Mouse (Mus musculus) neural tube, embryonic 14.5 days (tissue): ENCODE measurements at regions not wholly inside any gene's neighbourhood (a gene's known extent, or its start where the extent isn't known, plus 50 kb on each side); places are given as distances from the start of the nearest gene placed in this dataset.
A peak's percentile ranks its signal among the peaks of the same experiment; 100 is the strongest.

Experiments
- ATAC-seq: fragments of 200-750 bp; cut with Nextera tagmentation; 2 replicates; pipeline ENCODE4 v1.8.0; 2017; ENCODE audit warnings: low read depth, mild to moderate bottlenecking, moderate TSS enrichment, moderate library complexity
- H3K27ac ChIP-seq: fragments of 300-500 bp; sonication (generic); 2 replicates; pipeline ENCODE4 v1.5.1; 2014; ENCODE audit warnings: low read depth, mild to moderate bottlenecking, control low read depth, low read length, moderate library complexity, mixed read lengths
- H3K27me3 ChIP-seq: fragments of 300-500 bp; sonication (generic); 2 replicates; pipeline ENCODE4 v1.6.1; 2014; ENCODE audit warnings: low read length; ENCODE audit not compliant: control insufficient read depth, insufficient read depth
- H3K36me3 ChIP-seq: fragments of 300-500 bp; sonication (generic); 2 replicates; pipeline ENCODE4 v1.6.1; 2014; ENCODE audit warnings: low read length, mixed read lengths; ENCODE audit not compliant: control insufficient read depth, insufficient read depth
- H3K4me1 ChIP-seq: fragments of 300-500 bp; sonication (generic); 2 replicates; pipeline ENCODE4 v1.6.1; 2014; ENCODE audit warnings: low read length; ENCODE audit not compliant: control insufficient read depth, insufficient read depth
- H3K4me2 ChIP-seq: fragments of 300-500 bp; sonication (generic); 2 replicates; pipeline ENCODE4 v1.6.1; 2014; ENCODE audit warnings: mild to moderate bottlenecking, low read depth, low read length, control low read depth
- H3K4me3 ChIP-seq: fragments of 300-500 bp; sonication (generic); 2 replicates; pipeline ENCODE4 v1.5.1; 2014; ENCODE audit warnings: low read depth, low read length, control low read depth, mixed read lengths
- H3K9ac ChIP-seq: fragments of 300-500 bp; sonication (generic); replicated peaks from 2 replicates; pipeline ENCODE4 v1.6.1; 2014; ENCODE audit warnings: low read depth, mild to moderate bottlenecking, control low read depth, low read length, mixed read lengths
- H3K9me3 ChIP-seq: fragments of 300-500 bp; sonication (generic); 2 replicates; pipeline ENCODE4 v1.6.1; 2016; ENCODE audit warnings: low read length; ENCODE audit not compliant: control insufficient read depth
- WGBS: fragments of 180-500 bp; shearing (Covaris S2); extraction: QIAGEN DNeasy Blood & Tissue Kit; methylation state at CpG from one replicate; pipeline ENCODE4 v1.1.7; 2014; 5-methylcytosine and 5-hydroxymethylcytosine counted together

DNA sequence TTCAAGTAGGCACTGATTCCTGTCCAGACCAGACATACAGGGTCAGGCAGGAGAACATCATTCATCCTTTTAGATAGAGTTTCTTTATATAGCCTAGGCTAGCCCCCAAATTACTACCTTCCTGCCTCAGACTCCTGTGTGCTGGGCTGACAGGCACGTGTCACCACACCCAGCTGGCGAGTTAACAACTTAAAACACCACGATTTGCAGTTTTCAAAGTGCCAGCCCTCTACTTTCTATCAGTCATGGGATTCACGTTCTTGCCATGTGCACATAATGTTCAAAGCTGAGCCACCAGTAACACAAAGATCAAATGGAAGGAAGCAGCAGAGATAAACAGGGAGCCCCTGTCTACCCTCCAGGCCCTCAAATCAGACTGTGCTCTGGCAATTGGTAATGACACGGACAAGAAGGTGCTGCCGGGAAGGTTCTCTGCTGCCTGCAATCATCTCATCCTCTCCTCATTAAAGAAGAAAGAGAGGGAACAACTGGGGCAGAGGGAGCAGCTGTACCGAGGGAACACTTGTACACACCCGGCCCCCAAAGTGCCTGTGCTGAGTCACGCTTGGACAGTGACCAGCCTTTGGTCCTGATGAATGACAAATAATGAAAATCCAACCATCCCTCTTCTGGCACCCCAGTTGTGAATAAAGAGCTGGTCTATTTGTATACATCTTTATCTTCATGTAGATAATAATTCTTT, 79.4 kb upstream of the Irf2bp2 start:
- 67% methylated on average over 9 of the region's 9 CpGs for WGBS
- Histone ChIP-seq H3K27me3 (no peaks in the 10 kb centered on the region), H3K4me1 (peaks cover 13% of the 10 kb centered on the region; the same call in 1 of the 2 replicates), H3K36me3 (no peaks in the 10 kb centered on the region), H3K4me3 (no peak overlapping the region), H3K4me2 (no peak overlapping the region), H3K9me3 (no peaks in the 10 kb centered on the region), H3K27ac (no peak overlapping the region), H3K9ac (no peak overlapping the region)
- ATAC-seq = no peak

DNA sequence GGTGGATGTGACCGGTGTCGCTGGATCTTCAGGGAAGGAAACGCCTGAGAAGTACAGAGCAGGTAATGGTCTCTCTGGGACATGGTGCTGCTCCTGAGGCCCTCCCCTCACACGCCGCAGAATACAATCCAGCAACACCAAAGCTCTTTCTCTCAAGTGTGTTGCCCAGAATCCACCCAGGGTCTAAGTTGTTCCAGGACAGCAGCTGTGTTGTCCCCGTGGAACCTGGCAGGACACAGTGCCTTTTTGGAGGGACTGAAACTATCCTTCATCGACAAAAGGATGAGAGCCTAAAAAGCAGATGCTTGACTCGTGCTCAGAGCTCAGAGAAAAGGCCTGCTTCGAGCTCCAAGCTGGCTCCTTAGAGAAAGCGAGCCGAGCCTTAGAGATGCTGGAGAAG, 77.8 kb upstream of the Irf2bp2 start:
- no peaks in the 10 kb centered on the region for H3K9me3 ChIP-seq
- H3K27me3 ChIP-seq = no peaks in the 10 kb centered on the region
- no peak overlapping the region for H3K4me3 ChIP-seq
- H3K9ac ChIP-seq = no peak overlapping the region
- no peak overlapping the region for H3K27ac ChIP-seq
- peaks cover 19% of the 10 kb centered on the region for H3K4me1 ChIP-seq
- ATAC-seq = no peak
- no peaks in the 10 kb centered on the region for H3K36me3 ChIP-seq
- 95% methylated on average over 11 of the region's 11 CpGs for WGBS
- H3K4me2 ChIP-seq = no peak overlapping the region

GRCm38 (mm10) chr8:126669919-126670318, 76.1 kb upstream of the Irf2bp2 start:
- Histone ChIP-seq H3K4me2 (no peak overlapping the region), H3K27me3 (no peaks in the 10 kb centered on the region), H3K4me1 (peaks cover 30% of the 10 kb centered on the region), H3K9me3 (no peaks in the 10 kb centered on the region), H3K36me3 (no peaks in the 10 kb centered on the region), H3K27ac (no peak overlapping the region), H3K9ac (no peak overlapping the region), H3K4me3 (no peak overlapping the region)
- WGBS = 79% methylated on average over 9 of the region's 9 CpGs
- ATAC-seq = no peak

GRCm38 (mm10) chr8:126669154-126669553, 75.4 kb upstream of the Irf2bp2 start:
- H3K27ac ChIP-seq = 0 out of 2 replicates have a peak overlapping the region, but pooled peaks have one; percentile 16
- no peak overlapping the region for H3K4me3 ChIP-seq
- no peaks in the 10 kb centered on the region for H3K36me3 ChIP-seq
- H3K4me1 ChIP-seq = peaks cover 37% of the 10 kb centered on the region
- H3K9me3 ChIP-seq = no peaks in the 10 kb centered on the region
- no peak for ATAC-seq
- WGBS = 64% methylated on average over 6 of the region's 6 CpGs
- no peak overlapping the region for H3K9ac ChIP-seq
- H3K27me3 ChIP-seq = no peaks in the 10 kb centered on the region
- H3K4me2 ChIP-seq = no peak overlapping the region

DNA sequence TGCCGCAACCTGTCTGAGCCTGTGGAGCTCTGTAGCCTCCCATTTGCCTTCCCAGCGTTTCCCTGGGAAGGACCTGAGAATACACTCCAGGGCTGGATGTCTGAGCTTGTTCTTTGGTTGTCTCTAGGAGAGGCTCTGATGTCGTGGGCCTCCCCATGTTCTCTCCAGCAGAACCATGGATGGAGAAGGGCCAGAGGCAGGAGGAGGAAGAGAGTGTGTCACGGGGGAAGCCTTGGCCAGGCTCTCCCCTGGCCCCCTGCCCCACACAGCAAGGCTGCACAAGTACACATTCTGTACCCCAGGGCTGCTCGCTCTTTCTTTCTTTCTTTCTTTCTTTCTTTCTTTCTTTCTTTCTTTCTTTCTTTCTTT, 74.9 kb upstream of the Irf2bp2 start:
- no peaks in the 10 kb centered on the region for H3K36me3 ChIP-seq
- H3K27me3 ChIP-seq = no peaks in the 10 kb centered on the region
- no peak overlapping the region for H3K9ac ChIP-seq
- peak overlapping the region; percentile 95 for H3K27ac ChIP-seq
- no peaks in the 10 kb centered on the region for H3K9me3 ChIP-seq
- no peak overlapping the region for H3K4me2 ChIP-seq
- peaks cover 41% of the 10 kb centered on the region for H3K4me1 ChIP-seq
- H3K4me3 ChIP-seq = no peak overlapping the region
- WGBS = 82% methylated on average over 5 of the region's 5 CpGs
- ATAC-seq = no peak

- Histone ChIP-seq H3K4me2 (no peak overlapping the region), H3K9ac (no peak overlapping the region), H3K27me3 (no peaks in the 10 kb centered on the region), H3K27ac (peak overlapping the region; percentile 95), H3K9me3 (no peaks in the 10 kb centered on the region), H3K36me3 (no peaks in the 10 kb centered on the region), H3K4me3 (no peak overlapping the region), H3K4me1 (peaks cover 48% of the 10 kb centered on the region)
- 43% methylated on average over 16 of the region's 16 CpGs for WGBS
- ATAC-seq = peak; percentile 25; the same call in 1 of the 2 replicates
Measured at GRCm38 (mm10) chr8:126667721-126668656, 74.2 kb upstream of the Irf2bp2 start.

DNA sequence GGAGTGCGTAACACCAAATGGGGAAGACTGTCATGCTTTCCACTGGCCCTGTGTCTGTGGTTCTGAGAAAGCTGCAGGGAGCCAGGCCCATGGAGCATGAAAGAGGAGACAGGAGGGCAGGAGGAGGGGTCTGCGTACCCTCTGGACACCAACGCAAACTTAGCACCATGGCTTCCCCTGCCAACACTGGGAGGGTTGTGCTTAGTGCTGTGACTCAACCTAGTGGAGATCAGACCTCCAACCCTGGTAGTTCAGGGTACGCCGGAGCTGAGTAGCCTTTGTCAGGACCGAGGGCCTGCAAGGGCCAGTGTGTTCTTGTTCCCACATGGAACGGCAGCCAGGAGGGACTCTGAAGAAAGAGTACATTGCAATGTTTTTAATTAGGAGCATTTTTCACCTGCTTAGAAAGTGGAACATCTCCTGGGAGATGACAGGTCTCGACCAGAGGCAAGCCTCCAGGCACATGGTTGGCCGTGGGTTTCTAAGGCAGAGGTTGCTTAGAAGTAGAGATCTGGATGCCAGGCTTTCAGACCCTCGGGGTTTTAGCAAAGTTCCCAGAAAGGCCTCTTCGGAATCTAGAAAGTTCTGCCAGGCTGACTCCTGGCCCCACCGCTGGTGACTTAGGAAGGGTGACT, 73.4 kb upstream of the Irf2bp2 start:
- 39% methylated on average over 12 of the region's 12 CpGs for whole genome bisulfite sequencing
- Histone ChIP-seq H3K27me3 (no peaks in the 10 kb centered on the region), H3K4me1 (peaks cover 54% of the 10 kb centered on the region), H3K9ac (0 out of 2 replicates have a peak overlapping the region, but pooled peaks have one; percentile 22), H3K4me3 (no peak overlapping the region), H3K36me3 (no peaks in the 10 kb centered on the region), H3K27ac (peak overlapping the region; percentile 95), H3K4me2 (peak overlapping the region; percentile 17; the same call in 1 of the 2 replicates), H3K9me3 (no peaks in the 10 kb centered on the region)
- ATAC-seq = peak; percentile 6; the same call in 1 of the 2 replicates

GRCm38 (mm10) chr8:126666327-126667085, 72.7 kb upstream of the Irf2bp2 start:
- H3K27me3 ChIP-seq = no peaks in the 10 kb centered on the region
- WGBS = 0% methylated on average over 15 of the region's 15 CpGs
- H3K27ac ChIP-seq = peak overlapping the region; percentile 95
- H3K36me3 ChIP-seq = no peaks in the 10 kb centered on the region
- no peak overlapping the region for H3K4me3 ChIP-seq
- H3K9me3 ChIP-seq = no peaks in the 10 kb centered on the region
- peak overlapping the region; percentile 38 for H3K4me2 ChIP-seq
- ATAC-seq = peak; percentile 83
- H3K4me1 ChIP-seq = peaks cover 61% of the 10 kb centered on the region
- H3K9ac ChIP-seq = peak overlapping the region; percentile 22; the same call in 1 of the 2 replicates
